Mouse (Mus musculus) neural tube, embryonic 12.5 days (tissue): ENCODE measurements around the gene Fam49a. TPM values are rescaled to one million over a fixed set of nuclear protein-coding genes. Genes with fewer than 3 reads are reported as not detected.

ENCODE experiments used
- ATAC-seq: fragments of 200-750 bp; cut with Nextera tagmentation; 2 replicates; pipeline ENCODE4 v1.8.0; 2017; ENCODE audit warnings: low read depth, mild to moderate bottlenecking, moderate TSS enrichment, moderate library complexity; ENCODE audit not compliant: low FRiP score
- H3K27ac ChIP-seq: fragments of 300-500 bp; sonication (generic); 2 replicates; pipeline ENCODE4 v1.5.1; 2016
- H3K27me3 ChIP-seq: fragments of 300-500 bp; sonication (generic); replicated peaks from 2 replicates; pipeline ENCODE4 v1.6.1; 2016; ENCODE audit warnings: mild to moderate bottlenecking
- H3K36me3 ChIP-seq: fragments of 300-500 bp; sonication (generic); 2 replicates; pipeline ENCODE4 v1.6.1; 2016; ENCODE audit warnings: mild to moderate bottlenecking
- H3K4me1 ChIP-seq: fragments of 300-500 bp; sonication (generic); 2 replicates; pipeline ENCODE4 v1.6.1; 2016
- H3K4me2 ChIP-seq: fragments of 300-500 bp; sonication (generic); replicated peaks from 2 replicates; pipeline ENCODE4 v1.6.1; 2016; ENCODE audit warnings: mild to moderate bottlenecking
- H3K4me3 ChIP-seq: fragments of 300-500 bp; sonication (generic); 2 replicates; pipeline ENCODE4 v1.5.1; 2016
- H3K9ac ChIP-seq: fragments of 300-500 bp; sonication (generic); 2 replicates; pipeline ENCODE4 v1.6.1; 2016; ENCODE audit warnings: mild to moderate bottlenecking
- H3K9me3 ChIP-seq: fragments of 300-500 bp; sonication (generic); 2 replicates; pipeline ENCODE4 v1.6.1; 2016; ENCODE audit warnings: mild to moderate bottlenecking
- WGBS: fragments of 180-500 bp; shearing (Covaris S2); methylation state at CpG from one replicate; pipeline ENCODE4 v1.1.7; 2016; 5-methylcytosine and 5-hydroxymethylcytosine counted together
- polyA plus RNA-seq: library from polyadenylated mRNA; unstranded; fragments of >200 nt; fragmentation: Nextera tagmentation; extraction: Ambion mirVana; gene quantifications from 2 replicates; pipeline ENCODE4 v1.2.1, GENCODE M21; 2016

The Fam49a gene
- polyA plus RNA-seq, 1 experiment from 2014 or later, result 30.0 TPM

DNA sequence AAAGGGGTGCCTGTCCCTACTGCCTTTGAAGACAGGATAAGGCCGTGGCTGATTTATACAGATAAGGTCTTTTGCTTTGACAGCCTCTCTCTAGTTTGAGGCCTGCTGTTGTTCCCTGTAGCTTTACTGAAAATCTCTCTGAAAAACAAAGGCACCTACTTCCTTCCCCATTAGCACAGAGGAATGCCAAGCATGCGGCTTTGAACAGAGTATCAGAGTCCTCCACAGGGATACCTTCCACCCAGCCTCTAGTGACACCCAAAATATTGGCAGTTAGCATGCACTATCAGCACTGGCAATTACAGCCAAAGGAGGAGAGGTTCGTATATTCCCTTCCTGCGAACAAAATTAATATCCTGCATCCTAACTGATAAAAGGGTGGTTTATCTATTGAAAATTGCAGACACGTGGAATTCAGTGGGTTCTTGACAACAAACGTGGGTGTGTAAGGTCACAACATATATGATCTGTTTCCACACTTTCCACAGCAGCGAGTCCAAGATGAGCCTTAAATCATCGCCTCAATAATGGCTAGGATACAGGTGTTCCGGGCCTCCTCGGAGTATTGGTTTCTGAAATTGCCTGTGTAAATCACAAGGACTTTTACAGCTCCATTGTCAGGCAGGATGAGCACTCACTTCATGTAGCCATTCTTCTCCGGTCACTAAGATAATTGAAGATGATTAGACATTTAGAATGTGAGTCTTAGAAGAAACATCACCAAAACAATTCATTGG is 90.0 kb downstream of the Fam49a start:
- no peaks in the 10 kb centered on the region for H3K9me3 ChIP-seq
- ATAC-seq, result peak; percentile 61; the same call in 1 of the 2 replicates
- H3K4me2 ChIP-seq, result no peak overlapping the region
- 41% methylated on average over 11 of the region's 11 CpGs for WGBS
- H3K27ac ChIP-seq, result no peak overlapping the region
- peaks cover 5% of the 10 kb centered on the region for H3K4me1 ChIP-seq
- H3K27me3 ChIP-seq, result no peaks in the 10 kb centered on the region
- no peaks in the 10 kb centered on the region for H3K36me3 ChIP-seq
- H3K4me3 ChIP-seq, result no peak overlapping the region
- no peak overlapping the region for H3K9ac ChIP-seq

DNA sequence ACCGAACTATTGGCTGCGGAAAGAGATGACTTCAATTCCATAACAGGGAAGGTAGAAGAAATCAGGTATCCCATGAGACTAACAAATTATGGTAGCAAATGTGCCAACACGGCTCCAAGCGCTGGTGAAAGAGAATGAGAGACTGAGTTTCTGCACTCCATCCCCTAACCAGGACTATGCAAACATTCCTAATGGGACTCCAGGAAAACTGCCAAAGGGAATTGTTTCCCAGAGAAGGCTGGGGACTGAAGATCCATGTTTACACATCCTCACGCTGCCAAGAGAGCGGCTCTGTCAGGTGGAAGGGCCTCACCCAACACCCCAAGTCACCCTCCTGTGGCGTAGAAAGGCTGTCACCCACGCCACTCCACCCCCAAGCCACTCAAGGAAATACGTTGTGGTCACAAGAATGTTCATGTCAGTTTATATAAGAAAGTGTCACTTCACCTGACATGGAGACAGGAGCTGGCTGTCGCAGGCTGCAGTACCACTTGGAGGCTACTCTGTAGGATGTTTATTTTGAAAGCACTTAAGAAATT is 92.2 kb downstream of the Fam49a start:
- Histone ChIP-seq H3K27me3 (no peaks in the 10 kb centered on the region), H3K9ac (no peak overlapping the region), H3K36me3 (no peaks in the 10 kb centered on the region), H3K4me3 (no peak overlapping the region), H3K4me1 (peaks cover 5% of the 10 kb centered on the region), H3K4me2 (no peak overlapping the region), H3K9me3 (no peaks in the 10 kb centered on the region), H3K27ac (no peak overlapping the region)
- no peak for ATAC-seq
- WGBS, result 86% methylated on average over 10 of the region's 10 CpGs

DNA sequence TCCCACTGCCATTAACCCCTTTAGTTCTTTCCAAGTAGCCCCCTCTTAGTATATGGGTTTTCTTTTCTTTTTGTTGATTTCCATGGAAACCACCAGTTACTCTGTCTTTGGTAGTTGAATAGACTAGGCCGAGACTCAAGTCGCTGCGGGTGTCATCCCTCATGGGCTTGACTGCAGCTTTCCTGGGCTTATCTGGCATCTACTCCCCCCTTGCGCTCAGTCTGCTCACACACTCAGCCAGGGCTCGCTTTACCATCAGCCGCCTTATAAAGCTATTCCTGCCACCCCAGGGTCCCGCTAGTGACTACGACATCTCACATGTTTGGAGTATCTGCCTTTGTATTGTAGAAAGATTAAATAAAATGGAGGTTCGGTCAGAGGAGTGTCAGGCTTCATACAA is 94.1 kb downstream of the Fam49a start:
- H3K27ac ChIP-seq, result no peak overlapping the region
- H3K9me3 ChIP-seq, result no peaks in the 10 kb centered on the region
- ATAC-seq, result no peak
- H3K36me3 ChIP-seq, result no peaks in the 10 kb centered on the region
- peaks cover 5% of the 10 kb centered on the region for H3K4me1 ChIP-seq
- no peak overlapping the region for H3K9ac ChIP-seq
- H3K4me3 ChIP-seq, result no peak overlapping the region
- H3K27me3 ChIP-seq, result no peaks in the 10 kb centered on the region
- H3K4me2 ChIP-seq, result no peak overlapping the region
- 72% methylated on average over 9 of the region's 9 CpGs for WGBS

DNA sequence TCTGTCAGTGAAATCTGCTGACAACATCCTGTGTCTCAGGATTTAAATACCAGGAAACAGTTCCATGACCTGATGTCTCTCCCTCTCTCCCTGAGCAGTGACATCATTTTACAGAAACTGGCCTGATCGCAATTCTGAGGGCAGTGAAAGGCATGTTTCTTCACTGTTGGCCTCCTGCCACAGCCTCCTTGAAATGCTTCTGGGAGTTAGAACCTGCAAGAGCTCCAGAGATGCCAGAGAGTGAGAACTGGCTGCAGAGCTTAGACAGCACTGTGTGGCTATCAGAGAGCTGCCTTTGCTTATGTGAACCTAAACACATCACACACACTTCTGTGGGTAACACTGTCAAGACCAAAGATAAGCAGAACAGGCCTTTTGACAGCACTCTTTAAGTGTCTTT is 94.5 kb downstream of the Fam49a start:
- 84% methylated on average over 1 of the region's 1 CpGs for WGBS
- H3K4me1 ChIP-seq, result peaks cover 5% of the 10 kb centered on the region
- H3K27ac ChIP-seq, result no peak overlapping the region

DNA sequence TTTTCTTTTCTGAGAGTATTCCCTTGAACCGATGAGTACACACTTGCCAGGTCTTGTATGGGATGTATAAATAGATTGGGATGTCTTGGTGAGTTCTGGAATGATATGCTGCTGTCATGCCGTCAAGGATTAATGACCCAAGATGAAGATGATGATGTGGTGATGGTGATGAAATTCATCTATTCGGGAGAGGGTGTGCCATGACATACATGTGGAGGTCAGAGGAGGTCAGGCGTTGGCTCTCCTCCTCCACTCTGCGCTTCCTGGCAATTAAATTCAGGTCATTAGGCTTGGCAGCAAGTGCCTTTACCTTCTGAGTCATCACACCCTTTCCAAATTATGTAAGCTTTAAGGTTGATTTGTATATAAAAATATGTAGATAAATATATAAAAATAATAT is 95.0 kb downstream of the Fam49a start:
- H3K4me2 ChIP-seq, result no peak overlapping the region
- no peak overlapping the region for H3K27ac ChIP-seq
- H3K27me3 ChIP-seq, result no peaks in the 10 kb centered on the region
- H3K9ac ChIP-seq, result no peak overlapping the region
- 69% methylated on average over 5 of the region's 5 CpGs for WGBS
- no peaks in the 10 kb centered on the region for H3K9me3 ChIP-seq
- ATAC-seq, result no peak
- H3K36me3 ChIP-seq, result no peaks in the 10 kb centered on the region
- H3K4me1 ChIP-seq, result peaks cover 2% of the 10 kb centered on the region
- no peak overlapping the region for H3K4me3 ChIP-seq

More for the DNA sequence above, 94.5 kb downstream of the Fam49a start:
- Histone ChIP-seq H3K9me3 (no peaks in the 10 kb centered on the region), H3K36me3 (no peaks in the 10 kb centered on the region), H3K9ac (no peak overlapping the region), H3K27me3 (no peaks in the 10 kb centered on the region), H3K4me2 (no peak overlapping the region), H3K4me3 (no peak overlapping the region)
- no peak for ATAC-seq

DNA sequence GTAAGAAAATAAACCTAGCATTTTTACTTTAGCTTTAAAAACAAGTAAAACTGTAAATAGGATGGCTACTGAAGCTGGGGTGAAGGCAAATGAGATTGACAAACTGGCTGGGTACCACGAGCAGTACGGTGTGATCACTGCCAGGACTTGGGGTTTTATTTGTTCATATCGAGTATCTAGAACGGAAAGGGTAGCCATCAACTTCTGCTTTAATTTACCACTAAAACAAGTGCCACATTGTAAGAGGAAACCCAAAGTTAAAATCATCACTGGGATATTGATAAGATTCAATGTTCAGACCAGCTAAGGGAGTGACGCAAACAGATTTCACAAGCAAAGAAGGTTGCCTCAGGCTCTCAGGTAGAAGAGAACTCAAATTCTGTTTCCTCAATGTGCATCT is 98.0 kb downstream of the Fam49a start:
- Histone ChIP-seq H3K9me3 (no peaks in the 10 kb centered on the region), H3K4me2 (no peak overlapping the region), H3K4me3 (no peak overlapping the region), H3K36me3 (0 out of 2 replicates have a peak, but pooled peaks cover 4% of the 10 kb centered on the region), H3K9ac (no peak overlapping the region), H3K27ac (no peak overlapping the region), H3K27me3 (no peaks in the 10 kb centered on the region), H3K4me1 (no peaks in the 10 kb centered on the region; the same call in 1 of the 2 replicates)
- 97% methylated on average over 5 of the region's 5 CpGs for WGBS
- ATAC-seq, result no peak

DNA sequence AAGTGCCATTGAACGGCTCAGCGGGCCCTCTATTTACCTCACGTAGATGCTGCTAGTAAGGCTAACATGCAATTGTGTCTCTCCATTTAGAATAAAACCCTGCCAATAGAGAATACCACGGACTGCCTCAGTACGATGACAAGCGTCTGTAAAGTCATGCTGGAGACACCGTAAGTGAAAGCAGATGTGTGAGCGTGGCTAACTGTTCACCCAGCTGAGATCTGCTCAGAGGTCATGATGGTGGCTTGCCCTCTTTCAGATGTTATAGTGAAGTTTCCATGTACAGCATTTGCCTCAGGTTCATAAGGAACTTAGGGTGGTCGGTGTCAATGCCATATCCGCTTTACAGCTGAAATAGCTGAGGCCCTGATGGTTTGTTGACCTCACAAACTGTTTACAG is 100.4 kb downstream of the Fam49a start:
- no peak for ATAC-seq
- 84% methylated on average over 10 of the region's 10 CpGs for WGBS
- Histone ChIP-seq H3K27me3 (no peaks in the 10 kb centered on the region), H3K4me2 (no peak overlapping the region), H3K27ac (no peak overlapping the region), H3K4me3 (no peak overlapping the region), H3K9ac (no peak overlapping the region), H3K4me1 (no peaks in the 10 kb centered on the region), H3K36me3 (0 out of 2 replicates have a peak, but pooled peaks cover 8% of the 10 kb centered on the region), H3K9me3 (no peaks in the 10 kb centered on the region)

DNA sequence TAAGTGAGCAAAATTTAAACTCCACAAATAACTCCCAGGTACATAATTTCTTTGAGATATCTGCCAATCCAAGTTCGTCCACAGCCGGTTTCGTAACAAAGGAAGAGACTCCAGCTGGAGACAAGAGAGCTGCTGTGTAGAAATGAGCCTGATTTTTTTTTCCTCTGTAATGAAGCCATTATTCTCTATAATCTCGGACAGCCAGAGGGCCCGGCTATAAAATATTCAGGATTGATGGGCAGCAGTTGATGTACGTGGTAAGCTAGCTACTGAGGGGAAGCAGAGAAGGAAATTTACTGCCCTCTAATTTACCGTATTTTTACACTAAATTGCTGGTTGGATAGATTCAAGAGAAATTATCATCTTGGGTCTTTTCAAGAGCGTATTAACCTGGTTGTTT is 102.3 kb downstream of the Fam49a start:
- no peaks in the 10 kb centered on the region for H3K9me3 ChIP-seq
- no peak overlapping the region for H3K4me2 ChIP-seq
- ATAC-seq, result peak; percentile 65
- H3K9ac ChIP-seq, result no peak overlapping the region
- H3K36me3 ChIP-seq, result 0 out of 2 replicates have a peak, but pooled peaks cover 8% of the 10 kb centered on the region
- no peaks in the 10 kb centered on the region for H3K27me3 ChIP-seq
- H3K4me1 ChIP-seq, result no peaks in the 10 kb centered on the region
- 50% methylated on average over 8 of the region's 8 CpGs for WGBS
- H3K27ac ChIP-seq, result no peak overlapping the region
- no peak overlapping the region for H3K4me3 ChIP-seq

DNA sequence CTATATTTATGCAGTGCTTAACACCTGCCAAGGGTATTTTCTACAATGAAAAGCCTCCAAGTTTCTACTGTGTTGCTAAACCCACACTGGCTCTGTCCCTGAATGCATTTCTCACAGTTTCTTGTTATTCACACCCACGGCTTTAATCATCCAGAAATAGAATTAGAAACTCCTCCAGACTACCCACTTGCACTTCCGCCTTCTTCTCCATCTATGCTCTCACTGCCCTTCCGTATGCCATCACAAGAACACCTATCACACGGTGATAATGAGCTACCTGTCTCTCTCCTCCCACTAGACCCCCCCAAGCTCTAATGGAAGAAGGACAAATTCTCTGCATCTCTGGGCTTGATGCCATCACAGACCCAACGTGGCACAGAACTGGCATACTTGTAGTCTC is 105.5 kb downstream of the Fam49a start:
- ATAC-seq, result no peak

DNA sequence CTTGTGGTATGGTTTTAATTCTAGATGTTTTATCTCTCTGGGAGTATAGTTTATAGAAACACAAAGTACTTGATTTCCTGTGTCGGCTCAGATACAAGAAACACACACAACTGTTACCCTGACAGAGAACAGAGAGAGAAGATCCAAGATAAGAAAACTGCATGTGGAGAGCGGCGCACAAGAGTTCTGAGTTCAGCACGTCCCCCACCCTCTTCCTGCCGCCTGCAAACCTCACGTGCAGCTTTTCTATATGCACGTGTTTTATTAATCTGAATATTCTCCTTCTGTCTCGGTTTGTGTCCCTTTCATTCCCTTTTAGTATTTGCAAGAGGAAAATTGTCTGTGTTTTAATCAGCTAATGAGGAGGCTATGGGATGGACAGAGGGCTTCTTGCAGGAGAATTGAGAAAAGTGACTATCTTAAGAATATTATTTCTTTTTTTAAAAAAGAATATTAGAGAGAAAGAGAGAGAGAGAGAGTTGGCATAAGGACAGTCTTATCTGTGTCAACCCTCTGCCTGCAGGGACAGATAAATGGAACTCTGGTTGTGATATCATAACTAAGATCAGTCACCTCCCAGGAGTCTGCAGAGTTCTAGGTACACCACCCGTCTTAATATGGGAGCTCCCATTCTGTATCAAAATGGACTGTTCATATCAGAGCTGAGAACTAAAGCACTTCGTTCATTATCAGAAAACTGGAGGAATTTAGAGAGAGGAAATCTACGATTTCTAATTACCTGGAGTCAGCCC is 111.3 kb downstream of the Fam49a start:
- Histone ChIP-seq H3K4me3 (no peak overlapping the region), H3K4me1 (no peaks in the 10 kb centered on the region), H3K27me3 (no peaks in the 10 kb centered on the region), H3K27ac (no peak overlapping the region), H3K9ac (no peak overlapping the region), H3K36me3 (peaks cover 15% of the 10 kb centered on the region; the same call in 1 of the 2 replicates), H3K9me3 (no peaks in the 10 kb centered on the region), H3K4me2 (no peak overlapping the region)
- ATAC-seq, result no peak
- 94% methylated on average over 11 of the region's 11 CpGs for WGBS

More for the DNA sequence above, 105.5 kb downstream of the Fam49a start:
- 89% methylated on average over 5 of the region's 5 CpGs for WGBS
- no peaks in the 10 kb centered on the region for H3K27me3 ChIP-seq
- no peak overlapping the region for H3K9ac ChIP-seq
- H3K4me2 ChIP-seq, result no peak overlapping the region
- H3K36me3 ChIP-seq, result peaks cover 15% of the 10 kb centered on the region; the same call in 1 of the 2 replicates
- H3K4me1 ChIP-seq, result no peaks in the 10 kb centered on the region
- H3K27ac ChIP-seq, result no peak overlapping the region
- H3K9me3 ChIP-seq, result no peaks in the 10 kb centered on the region
- H3K4me3 ChIP-seq, result no peak overlapping the region

DNA sequence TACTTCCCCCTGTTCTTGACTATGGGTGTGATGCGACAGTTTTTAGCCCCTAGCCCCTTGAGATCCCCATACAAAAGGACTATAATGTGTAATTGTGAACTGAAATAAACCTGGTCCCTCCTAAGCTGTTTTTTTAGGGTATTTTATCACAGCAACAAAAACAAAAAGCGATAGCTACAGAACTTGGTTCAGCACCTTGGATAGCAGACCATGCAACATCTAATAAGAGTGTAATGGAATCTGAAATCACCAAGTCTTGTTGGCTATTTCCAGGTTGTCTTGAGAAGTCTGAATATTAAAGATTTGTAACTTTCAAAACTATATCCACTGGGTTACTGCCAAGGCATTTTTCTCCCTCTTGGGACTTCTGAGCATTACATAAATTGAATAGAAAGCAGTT is 117.1 kb downstream of the Fam49a start:
- ATAC-seq, result no peak

DNA sequence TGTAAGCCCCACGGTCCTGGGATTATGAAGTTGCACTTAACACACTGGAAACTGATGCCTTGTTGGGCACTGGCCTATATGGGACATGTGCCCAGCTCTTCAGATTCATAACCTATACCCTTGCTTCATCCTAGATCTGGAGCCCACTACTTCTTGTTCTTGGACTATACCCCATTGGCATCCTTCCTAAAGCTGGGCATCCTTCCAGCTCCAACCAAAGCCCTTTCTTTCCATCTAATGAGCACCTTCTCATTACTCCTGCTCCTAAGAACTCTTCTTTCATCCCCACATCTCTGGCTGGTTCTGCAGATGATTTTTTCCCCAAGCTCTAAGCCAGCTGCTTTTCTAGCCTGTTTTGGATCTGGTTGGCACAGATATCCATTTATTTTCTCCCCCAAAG is 127.3 kb downstream of the Fam49a start:
- Histone ChIP-seq H3K9ac (no peak overlapping the region), H3K36me3 (no peaks in the 10 kb centered on the region), H3K27ac (no peak overlapping the region), H3K9me3 (no peaks in the 10 kb centered on the region), H3K4me1 (no peaks in the 10 kb centered on the region), H3K4me3 (no peak overlapping the region), H3K4me2 (no peak overlapping the region), H3K27me3 (no peaks in the 10 kb centered on the region)
- 90% methylated on average over 1 of the region's 1 CpGs for WGBS
- ATAC-seq, result no peak

More for the DNA sequence above, 117.1 kb downstream of the Fam49a start:
- whole genome bisulfite sequencing, result 71% methylated on average over 2 of the region's 2 CpGs
- no peaks in the 10 kb centered on the region for H3K27me3 ChIP-seq
- no peaks in the 10 kb centered on the region for H3K36me3 ChIP-seq
- H3K4me1 ChIP-seq, result no peaks in the 10 kb centered on the region
- no peak overlapping the region for H3K4me3 ChIP-seq
- no peak overlapping the region for H3K27ac ChIP-seq
- no peak overlapping the region for H3K4me2 ChIP-seq
- H3K9ac ChIP-seq, result no peak overlapping the region
- no peaks in the 10 kb centered on the region for H3K9me3 ChIP-seq
